Mouse (Mus musculus): ENCODE measurements around the gene Chd2.

The Chd2 gene

DNA sequence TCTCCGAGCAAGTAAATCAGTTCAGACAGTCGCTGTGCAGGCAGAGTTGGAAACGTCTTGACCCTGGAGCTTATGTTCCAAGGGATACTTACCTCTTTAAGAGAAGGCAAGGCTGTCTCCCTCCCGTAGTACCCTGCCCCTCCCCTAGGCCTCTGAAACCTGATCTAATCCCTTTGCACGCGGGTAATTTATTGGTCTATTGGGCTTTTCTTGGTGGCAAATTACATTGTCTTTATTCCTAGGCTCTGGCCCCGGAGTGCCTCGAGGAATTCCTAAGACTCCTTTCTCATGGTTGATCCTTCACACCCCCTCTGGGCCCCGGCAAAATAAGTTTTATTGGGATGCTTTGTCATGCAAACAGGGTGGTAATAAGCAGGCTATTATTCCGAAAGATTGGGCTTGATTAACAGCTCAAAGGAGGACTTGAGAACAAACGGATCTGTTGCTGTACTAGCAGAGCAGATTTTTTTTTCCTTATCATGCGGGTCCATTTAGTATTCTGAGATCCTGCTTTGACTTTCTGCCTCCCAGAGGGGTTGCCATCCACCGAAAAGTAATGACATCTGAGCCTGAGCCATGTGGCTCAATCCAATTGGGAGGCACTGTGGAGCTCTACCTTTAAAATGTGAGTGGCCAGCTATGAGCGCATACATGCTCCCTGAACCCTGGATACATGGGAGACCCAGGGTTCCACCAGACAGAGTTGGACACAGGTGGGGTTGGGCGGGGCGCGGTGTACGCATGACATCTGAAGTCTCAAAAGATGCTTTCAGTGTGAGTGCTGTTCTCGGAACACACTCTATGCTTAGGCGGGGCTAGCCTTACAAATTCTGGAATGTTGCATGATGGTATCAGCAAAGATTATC lies 141.3 kb downstream of the Chd2 start:
- no peak for DNase-seq

DNA sequence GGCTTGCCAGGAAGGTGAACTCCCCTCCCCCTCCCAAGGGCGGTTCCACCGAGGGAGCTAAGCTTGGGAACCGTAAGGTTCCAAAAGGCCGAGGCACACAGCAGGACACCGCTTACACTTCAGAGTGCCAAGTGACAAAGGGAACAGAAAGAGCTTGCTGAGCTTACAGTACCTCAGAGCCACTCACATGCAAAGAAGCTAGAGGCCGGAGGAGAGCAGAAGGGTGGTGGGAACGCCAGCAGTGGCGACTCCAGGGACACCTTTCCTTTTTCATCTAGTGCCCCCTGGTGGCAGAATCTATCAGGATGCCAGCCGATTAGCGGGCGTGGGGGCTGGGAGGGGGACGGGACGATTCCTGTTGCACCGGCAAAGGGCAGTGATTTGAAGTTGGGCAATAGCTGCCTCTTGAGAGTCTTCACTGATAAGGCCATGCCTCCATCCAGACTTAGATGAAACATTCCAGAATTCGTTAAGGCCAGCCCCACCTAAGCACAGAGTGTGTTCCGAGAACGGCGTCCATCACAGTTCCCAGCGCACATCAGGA lies 142.1 kb downstream of the Chd2 start:
- peak; percentile 89 to 92 for DNase-seq

DNA sequence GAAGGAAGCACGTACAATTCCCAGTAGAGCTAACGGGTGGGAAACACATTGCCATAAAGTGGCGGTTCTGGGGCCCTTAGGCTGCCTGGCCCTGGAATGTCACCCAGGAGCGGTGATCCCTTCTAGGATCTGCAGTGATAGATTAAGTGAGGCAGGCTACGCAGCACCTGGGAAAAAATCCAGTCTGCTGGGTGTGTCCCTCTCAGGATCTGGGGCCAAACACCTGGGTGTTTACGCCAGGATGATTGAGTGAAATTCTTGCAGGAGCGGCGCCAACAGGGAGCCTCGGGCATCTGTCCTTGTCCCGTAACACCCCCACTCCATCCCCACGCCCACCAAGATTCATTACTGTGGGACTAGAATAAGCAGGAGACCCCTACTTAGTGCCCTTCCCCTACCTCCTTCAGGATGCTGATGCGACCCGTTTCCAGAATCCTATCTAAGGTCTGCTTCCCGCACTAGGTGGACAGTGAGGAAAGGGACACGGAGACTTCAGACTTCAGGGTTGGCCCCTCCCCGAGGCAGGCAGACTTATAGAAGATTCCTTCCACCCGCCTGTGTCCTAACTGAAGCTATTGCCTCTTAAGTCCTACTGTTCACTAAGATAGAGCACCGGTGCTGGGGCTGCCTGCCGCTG lies 142.7 kb downstream of the Chd2 start:
- DNase-seq = no peak

DNA sequence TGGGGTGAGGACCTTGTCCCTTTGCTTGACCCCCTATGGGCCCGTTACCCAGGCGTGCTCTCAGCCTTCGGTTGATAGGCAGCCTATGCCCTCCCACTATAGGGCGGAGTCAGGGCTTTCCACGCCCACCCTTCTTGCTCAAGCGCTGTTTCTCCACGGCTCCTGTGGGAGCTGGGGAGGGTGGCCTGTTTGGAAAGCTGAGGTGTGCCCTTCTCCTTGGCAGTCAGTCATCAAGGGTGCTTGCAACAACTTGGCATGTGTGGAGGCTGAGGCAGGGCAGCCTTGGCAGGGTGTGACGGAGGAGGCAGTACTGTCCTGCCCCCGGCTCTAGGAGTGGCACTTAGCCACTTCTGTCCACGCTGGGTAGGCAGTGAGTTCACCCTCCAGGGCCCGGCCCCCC lies 143.3 kb downstream of the Chd2 start:
- DNase-seq = peak; percentile 56 to 62

DNA sequence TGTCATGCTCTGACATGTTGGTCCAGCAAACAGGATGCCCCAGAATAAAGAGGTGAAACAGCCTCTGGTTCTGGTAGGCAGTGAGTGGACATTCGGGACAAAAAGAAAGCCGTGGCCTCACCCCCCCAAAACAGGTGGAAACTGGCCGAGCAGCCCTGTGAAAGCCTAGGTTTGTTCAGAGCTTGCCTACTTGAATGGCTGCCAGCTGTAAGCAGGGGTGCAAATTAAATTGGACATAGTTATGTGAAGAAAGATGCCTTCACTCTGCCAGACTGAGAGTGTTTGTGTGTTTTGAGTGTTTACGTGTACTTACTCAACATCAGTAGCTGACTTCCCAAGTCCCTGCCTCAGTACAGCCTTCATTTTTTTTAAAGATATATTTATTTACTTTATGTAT lies 147.6 kb downstream of the Chd2 start:
- no peak for DNase-seq

DNA sequence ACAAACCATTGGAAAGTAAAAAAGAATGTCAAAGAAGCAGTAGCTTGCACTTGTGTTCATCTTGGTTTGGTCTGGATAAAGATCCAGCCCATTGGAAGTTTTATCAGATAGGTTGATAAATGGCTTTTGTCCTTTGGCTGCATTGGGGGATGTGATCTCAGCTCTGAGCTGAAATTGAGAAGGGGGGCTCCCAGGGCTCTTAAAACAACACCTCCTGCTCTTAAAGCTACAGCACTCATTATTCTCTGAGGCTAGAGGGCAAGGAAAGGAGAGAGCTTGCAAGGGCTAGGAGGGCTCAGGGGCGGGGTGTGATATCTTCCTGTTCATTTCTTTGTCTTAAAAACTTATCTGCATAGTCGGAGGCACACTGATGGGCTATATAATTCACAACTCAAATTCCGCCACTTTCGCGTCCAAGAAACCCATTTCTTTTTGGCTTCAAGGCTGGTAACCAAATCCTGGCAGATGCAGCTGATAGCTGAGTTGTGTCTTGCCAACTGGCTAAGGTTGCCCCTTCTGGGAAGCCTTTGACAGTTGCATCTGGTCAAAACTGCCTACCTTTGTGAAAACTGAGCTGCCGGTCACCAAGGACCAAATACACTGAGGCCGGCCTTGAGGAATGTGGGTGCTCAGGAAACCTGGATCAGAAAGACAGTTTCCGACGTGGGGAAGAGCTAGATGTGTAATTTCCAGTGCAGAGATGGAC lies 148.2 kb downstream of the Chd2 start:
- peak; percentile 52 to 53 for DNase-seq

DNA sequence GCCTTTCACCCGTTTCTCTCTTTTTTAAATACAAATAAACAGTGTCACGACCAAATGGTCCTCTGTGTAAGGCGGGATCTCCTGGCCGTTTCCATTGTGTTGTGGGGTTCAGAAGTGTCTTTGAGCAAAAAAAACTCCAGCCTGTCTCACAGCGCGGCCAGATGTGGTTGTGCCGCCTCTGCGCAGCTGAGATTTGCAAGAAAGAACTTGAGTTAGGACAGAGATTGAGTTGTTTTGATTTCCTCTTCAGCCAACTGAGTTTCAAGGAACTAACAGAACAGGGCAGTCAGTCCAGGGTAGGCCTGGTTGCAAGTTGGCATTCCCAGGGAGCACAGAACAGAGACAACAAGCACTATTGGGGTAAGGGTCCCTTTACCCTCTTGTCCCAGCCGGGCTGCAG lies 149.3 kb downstream of the Chd2 start:
- no peak for DNase-seq

DNA sequence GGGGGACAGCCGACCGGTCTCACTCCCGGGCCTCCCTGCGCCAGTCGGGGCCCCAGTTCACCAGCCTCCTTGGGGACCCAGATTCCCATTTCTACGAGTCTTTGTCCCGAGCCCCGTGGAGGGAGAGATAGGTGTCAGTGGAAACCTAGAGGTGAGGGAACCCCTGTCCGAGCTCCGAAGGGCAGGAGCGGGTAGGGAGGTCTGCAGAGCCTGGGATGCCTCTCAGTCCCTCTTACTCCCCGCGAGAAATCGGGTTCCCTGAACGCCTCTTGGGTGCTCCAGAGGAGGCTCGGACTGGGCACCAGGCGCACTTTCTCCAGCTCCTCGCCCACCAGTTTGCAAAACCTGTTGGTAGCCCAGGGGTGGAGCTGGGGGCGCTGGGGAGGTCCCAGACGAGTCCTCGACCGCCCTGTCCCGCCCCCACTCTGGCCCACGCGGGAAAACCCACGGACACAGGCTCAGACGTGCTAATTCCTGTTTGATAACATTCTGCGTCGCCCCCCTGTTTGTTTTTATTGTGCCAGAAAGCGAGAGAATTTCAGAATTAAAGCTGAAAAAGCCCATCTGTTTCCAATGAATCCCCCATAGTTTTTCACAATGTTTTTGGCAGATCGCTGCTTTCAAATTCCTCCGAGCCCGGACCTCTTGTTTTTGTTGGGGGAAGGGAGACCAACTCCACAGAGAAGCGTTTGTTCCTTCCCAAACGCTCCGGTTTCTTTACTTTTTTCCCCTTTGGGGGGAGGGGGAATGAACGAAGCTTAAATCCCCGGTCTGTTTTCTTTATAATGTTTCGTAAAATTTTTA lies 149.9 kb downstream of the Chd2 start:
- DNase-seq = peak in 1 of 2 experiments; percentile 57

DNA sequence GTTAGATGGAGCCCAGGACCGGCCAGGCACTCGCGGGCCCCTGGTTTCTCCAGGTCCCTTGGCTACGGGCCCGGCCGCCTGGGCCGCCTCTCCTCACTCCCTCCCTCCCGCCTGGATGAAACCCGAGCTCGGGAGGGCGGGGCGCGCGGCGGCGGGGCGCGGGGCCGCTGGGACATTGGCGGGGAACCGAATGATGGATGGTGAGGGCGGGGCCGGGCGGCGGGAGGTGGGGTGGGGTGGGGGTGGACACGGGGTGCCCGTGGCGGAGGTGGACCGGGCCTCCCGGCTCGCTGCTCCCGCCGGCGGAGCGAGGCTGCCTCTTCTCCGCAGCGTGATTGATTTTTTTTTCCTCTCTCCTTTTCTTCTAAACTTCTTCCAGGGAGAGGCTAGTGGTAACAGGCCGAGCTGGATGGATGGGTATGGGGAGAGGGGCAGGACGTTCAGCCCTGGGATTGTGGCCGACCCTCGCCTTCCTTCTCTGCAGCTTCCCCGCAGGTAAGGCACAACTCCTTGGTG lies 150.6 kb downstream of the Chd2 start:
- peak; percentile 74 to 86 for DNase-seq

DNA sequence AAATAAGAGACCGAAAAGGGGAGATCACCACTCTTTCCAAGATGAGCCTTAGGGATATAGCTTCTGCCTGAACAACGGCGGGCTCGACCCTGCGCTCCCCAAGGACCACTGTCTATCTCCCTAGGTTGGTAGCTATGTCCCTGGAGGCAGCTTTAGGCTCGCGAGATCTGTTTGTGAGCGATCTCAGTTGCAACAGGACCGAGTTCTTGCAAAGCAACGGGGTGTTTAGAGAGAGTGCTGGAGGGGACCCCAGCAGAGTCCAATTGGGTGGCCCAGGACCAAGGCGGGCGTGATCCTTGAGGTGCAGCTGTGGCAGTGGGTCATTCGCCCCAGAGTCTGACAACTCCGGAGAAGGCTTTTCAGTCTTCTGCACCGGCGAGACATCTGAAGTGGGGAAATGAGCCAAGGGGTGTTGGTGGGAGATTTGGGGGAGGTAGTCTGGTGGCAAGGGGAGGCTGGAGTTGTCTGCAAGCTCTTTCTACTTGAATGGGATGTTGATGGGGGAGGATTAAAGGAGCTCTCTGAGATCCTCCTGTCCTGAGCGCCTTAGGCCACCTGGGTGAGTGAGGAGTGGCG lies 151.1 kb downstream of the Chd2 start:
- DNase-seq = no peak

DNA sequence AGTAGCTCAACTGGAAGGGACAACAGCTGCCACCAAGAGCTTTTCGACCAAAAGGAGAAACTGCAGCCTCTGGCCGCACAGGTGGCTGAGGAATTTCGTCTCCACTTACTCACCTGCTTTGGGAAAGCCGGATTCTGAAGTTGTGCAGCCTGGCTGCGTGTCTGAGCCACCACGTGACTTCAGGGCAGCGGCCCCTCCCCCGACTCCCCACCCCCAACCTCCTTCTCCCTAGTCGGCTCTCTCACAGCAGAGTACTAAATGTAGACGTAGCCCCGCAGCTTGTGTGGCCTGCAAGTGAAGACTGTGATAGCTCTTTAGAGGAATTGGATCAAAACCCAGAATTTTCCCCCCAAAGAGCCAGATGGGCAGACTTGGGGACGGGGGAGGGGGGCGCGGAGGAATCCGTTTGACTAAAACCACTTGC lies 151.7 kb downstream of the Chd2 start:
- DNase-seq = no peak

DNA sequence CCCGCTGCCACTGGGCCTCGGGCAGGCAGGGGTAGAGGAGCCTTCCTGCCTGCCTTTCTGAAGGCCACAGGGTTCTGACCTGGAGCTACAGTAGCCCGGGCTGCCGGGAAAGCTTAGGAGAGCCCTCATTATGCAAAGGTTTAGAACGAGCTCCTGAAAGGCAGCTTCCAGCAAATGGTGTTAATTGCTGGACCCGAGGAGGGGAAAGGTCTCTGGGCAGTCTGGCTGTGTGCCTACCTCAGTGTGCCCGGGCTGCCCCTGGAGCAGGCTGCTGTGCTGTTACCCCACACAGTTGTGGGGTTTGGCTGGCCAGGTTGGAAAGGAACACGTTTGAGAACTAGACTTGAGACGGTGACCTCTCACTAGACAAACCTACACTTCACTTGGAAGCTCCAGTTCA lies 152.2 kb downstream of the Chd2 start:
- no peak for DNase-seq

DNA sequence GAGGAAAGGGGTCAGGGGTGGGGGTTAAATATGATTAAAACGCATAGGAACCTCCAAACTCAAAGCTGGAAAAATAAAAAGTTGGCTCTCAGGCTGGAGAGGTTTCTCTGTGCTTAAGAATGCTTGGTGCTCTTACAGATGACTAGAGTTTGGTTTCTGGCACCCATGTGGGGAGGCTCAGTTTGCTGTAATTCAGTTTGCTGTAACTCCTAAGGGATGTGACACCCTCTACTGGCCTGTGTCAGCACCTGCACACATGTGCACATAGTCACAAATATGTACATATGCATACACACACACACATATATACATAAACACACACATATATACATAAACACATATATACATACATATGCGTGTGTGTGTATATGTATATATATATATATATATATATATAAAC lies 152.8 kb downstream of the Chd2 start:
- no peak for DNase-seq

DNA sequence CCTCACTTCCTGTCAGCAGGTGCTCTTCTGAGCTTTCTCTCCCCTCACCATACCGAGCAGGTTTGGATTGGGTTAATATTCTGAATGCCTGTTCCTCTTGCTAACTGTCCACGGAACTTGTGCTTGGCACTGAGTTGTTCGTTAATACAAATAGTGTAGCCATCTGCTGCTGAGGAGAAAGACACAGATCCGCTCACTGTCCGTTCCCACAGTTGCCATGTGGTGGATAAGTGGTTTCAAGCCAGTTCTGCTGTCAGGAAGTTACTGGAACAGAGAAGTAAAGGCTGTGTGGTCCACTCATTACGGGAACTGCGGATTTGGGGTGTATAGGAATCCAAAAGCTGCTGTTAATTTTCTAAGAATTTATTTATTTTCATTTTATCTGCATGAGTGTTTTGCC lies 158.8 kb downstream of the Chd2 start:
- DNase-seq = peak; percentile 40 to 42

DNA sequence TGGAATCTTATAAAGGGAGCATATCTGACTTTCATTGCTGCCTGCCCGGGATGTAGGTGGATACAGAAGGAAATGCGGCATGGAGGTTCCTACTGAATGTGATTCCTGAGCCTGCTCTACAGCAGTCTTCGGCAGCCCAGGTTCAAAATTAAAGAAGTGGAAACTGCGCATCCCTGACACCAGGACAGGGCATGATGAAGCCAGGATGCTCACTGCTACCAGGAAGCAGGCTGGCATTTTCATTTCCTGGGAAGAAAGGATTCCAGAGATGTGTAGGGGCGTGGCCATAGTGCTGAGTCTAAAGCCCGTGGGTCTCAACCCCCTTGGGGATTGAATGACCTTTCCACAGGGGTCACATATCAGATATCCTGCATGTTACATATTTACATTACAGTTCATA lies 163.6 kb downstream of the Chd2 start:
- DNase-seq = peak in 1 of 2 experiments; percentile 24

DNA sequence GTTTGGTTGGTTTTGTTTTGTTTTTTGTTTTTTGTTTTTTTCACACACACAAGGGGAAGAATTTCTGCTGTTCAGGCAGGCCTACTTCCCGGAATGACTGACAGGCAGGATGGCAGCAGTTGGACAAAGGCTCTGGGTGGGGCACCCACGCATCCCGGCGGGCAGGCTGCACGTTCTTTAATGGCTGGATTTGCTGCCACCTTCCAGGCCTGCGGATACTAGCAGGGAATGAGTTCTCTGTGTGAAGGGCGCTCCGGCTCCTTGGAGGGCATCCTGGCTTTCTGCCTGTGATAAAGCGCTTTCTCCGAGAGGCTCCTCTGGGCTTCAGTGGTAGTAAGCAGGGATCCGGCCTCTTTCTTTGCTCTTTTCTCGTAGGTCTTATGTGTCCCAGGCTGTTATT lies 164.3 kb downstream of the Chd2 start:
- peak; percentile 46 to 51 for DNase-seq

Data from cerebellum, postnatal 10 days (tissue).